Mouse (Mus musculus): ENCODE results near the gene Tcp11l2. TPM values are rescaled to one million over a fixed set of nuclear protein-coding genes. Genes with fewer than 3 reads are reported as not detected.

Tcp11l2 gene
- total RNA-seq (2021): 10 to 100 TPM; 68.6 to 88.2 TPM
- long read RNA-seq, experiment 1, transcript Tcp11l2-201 (10 exons, 2,725 nt): major isoform, 59 of 73 reads
- long read RNA-seq, experiment 1, partial matches to known transcripts: 6 of 73 reads
- long read RNA-seq, experiment 1, other reads (novel, unspliced or antisense): 8 of 73 reads
- long read RNA-seq, experiment 2, transcript Tcp11l2-201 (10 exons, 2,725 nt): major isoform, 73 of 86 reads
- long read RNA-seq, experiment 2, partial matches to known transcripts: 6 of 86 reads
- long read RNA-seq, experiment 2, other reads (novel, unspliced or antisense): 7 of 86 reads

GRCm38 (mm10) chr10:84576395-84577070 lies at the start of gene Tcp11l2:
Tcp11l2 (plus strand) TSS chr10:84576626.
- peak; percentile 91 for DNase-seq

- no peak for DNase-seq
Observed at GRCm38 (mm10) chr10:84527070-84527469, 49.4 kb upstream of the Tcp11l2 start.

- no peak for DNase-seq
Observed at GRCm38 (mm10) chr10:84527631-84528030, 48.8 kb upstream of the Tcp11l2 start.

- no peak for DNase-seq
Observed at GRCm38 (mm10) chr10:84530388-84530787, 46.0 kb upstream of the Tcp11l2 start.

- no peak for DNase-seq
Observed at GRCm38 (mm10) chr10:84531576-84531975, 44.9 kb upstream of the Tcp11l2 start.

- DNase-seq: peak; percentile 39
Observed at GRCm38 (mm10) chr10:84532191-84532889, 44.1 kb upstream of the Tcp11l2 start.

- peak; percentile 78 for DNase-seq
Observed at GRCm38 (mm10) chr10:84532911-84533882, 43.2 kb upstream of the Tcp11l2 start.

GRCm38 (mm10) chr10:84533912-84534671 lies 42.3 kb upstream of the Tcp11l2 start, which contains the start of gene Ckap4:
Ckap4 (minus strand) TSS chr10:84534062.
- DNase-seq: peak; percentile 75

- DNase-seq: no peak
Observed at GRCm38 (mm10) chr10:84535458-84535857, 41.0 kb upstream of the Tcp11l2 start.

- DNase-seq: peak; percentile 47
Observed at GRCm38 (mm10) chr10:84535859-84536258, 40.6 kb upstream of the Tcp11l2 start.

GRCm38 (mm10) chr10:84539651-84540050 lies 36.8 kb upstream of the Tcp11l2 start:
- no peak for DNase-seq

GRCm38 (mm10) chr10:84542802-84543658 lies 33.4 kb upstream of the Tcp11l2 start:
- no peak for DNase-seq

GRCm38 (mm10) chr10:84544841-84545610 lies 31.4 kb upstream of the Tcp11l2 start:
- no peak for DNase-seq

- no peak for DNase-seq
Observed at GRCm38 (mm10) chr10:84549146-84549919, 27.1 kb upstream of the Tcp11l2 start.

- DNase-seq: no peak
Observed at GRCm38 (mm10) chr10:84549920-84550293, 26.5 kb upstream of the Tcp11l2 start.

- DNase-seq: no peak
Observed at GRCm38 (mm10) chr10:84551846-84552245, 24.6 kb upstream of the Tcp11l2 start.

GRCm38 (mm10) chr10:84552477-84552876 lies 23.9 kb upstream of the Tcp11l2 start:
- no peak for DNase-seq

GRCm38 (mm10) chr10:84554291-84555009 lies 22.0 kb upstream of the Tcp11l2 start:
- DNase-seq: no peak
